ENCODE assay signal across 8 mouse cellular contexts in the genomic region with DNA sequence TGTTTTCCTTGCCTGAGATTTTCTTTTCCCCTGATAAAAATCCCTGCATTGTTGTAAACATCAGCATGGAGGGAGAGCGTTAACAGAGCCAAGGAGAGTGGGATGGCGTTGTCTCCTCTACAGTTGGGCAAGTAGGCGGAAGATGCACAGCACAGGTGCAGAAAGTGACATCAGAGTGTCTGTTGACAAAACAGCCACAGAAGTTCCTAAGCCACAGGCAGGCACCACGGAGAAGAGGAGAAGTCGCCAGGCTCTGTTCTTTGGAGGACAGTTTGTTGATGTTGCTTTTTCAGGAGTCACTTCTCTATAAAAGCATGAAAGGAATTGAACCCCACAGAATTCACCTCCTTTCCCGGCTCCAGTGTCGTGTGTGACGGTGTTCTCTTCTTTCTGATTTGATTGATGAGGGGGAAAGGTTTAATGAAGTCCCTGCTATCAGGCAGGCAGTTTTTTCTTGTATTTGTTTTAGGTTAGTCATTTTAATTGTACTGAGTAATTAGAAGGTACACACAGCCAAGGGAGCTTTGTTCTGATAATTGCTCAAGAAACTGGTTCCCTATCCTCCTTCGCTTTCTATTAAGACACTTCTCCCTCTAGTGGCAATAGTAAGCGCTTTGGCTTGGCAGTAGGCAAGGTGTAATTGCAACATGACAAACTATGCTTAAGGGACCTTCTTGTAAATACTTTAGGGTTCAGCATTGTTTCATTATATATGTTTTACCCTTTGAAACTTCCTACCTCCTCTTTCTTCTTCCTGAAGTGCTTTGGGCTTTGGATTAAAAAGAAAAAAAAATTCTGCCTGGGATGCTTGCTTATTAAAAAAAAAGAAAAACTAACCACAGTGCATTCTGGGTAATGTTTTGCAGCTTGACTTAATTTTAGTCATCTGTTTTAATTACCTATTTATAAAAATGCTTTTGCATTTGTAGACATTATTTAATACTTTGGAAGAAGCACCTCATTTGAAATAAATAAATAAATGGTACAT.
DNase-seq lines count a peak whose midpoint lies in the region; ATAC-seq and TF ChIP-seq lines count a peak whose summit lies in the region.

No protein-coding gene starts in this region.

- H3K27me3 ChIP-seq in limb, embryonic 14.5 days (ENCODE audit: control insufficient read depth, insufficient read depth, low read length): no peaks in the 10 kb centered on the region
- H3K27me3 ChIP-seq in limb, embryonic 10.5 days (ENCODE audit: low read depth, poor library complexity, severe bottlenecking): 0 out of 2 replicates have a peak, but pooled peaks cover 26% of the 10 kb centered on the region
- no peaks in the 10 kb centered on the region for H3K27me3 ChIP-seq in Patski
- no peaks in the 10 kb centered on the region for H3K27me3 ChIP-seq in forebrain, postnatal 0 days (ENCODE audit: insufficient read depth, low read length)

- POLR2A ChIA-PET in Patski (lab: Charles Lee): no interaction called here

- no peak for TF ChIP-seq POLR2A in limb, embryonic 14.5 days (IDR thresholded peaks at IDR 0.05; ENCODE audit: borderline replicate concordance, extremely low read depth, insufficient read depth, insufficient read length)

- no peak for ATAC-seq in limb, embryonic 14.5 days (ENCODE audit: low FRiP score, low read depth)
- no peak for ATAC-seq in Patski
- peak; percentile 65; the same call in 1 of the 2 replicates for ATAC-seq in forebrain, postnatal 0 days

- 47% methylated on average over 10 of the region's 10 CpGs for WGBS in limb, embryonic 14.5 days
- WGBS in limb, embryonic 10.5 days: 37% methylated on average over 10 of the region's 10 CpGs
- 27% methylated on average over 10 of the region's 10 CpGs for WGBS in forebrain, postnatal 0 days

- peak; percentile 33 for DNase-seq in limb, embryonic 14.5 days (ENCODE audit: low spot score)
- DNase-seq in limb, embryonic 10.5 days (ENCODE audit: low spot score): no peak
- DNase-seq in Patski (ENCODE audit: low read depth, low spot score): no peak
- DNase-seq in forebrain, postnatal 0 days: peak; percentile 76
- peak; percentile 69 for DNase-seq in retina, postnatal 1 day
- no peak for DNase-seq in cerebellum, postnatal 36 days
- DNase-seq in ovary, postnatal 14 days (ENCODE audit: low spot score): no peak
- DNase-seq in cerebellum, adult 11 months: no peak

- H3K9me3 ChIP-seq in limb, embryonic 14.5 days (ENCODE audit: control insufficient read depth, low read length): no peaks in the 10 kb centered on the region
- no peaks in the 10 kb centered on the region for H3K9me3 ChIP-seq in limb, embryonic 10.5 days (replicated peaks)
- H3K9me3 ChIP-seq in forebrain, postnatal 0 days (ENCODE audit: low read length): no peaks in the 10 kb centered on the region

- TF ChIP-seq CTCF in Patski (IDR thresholded peaks at IDR 0.05): peak; percentile 65
- peak; percentile 77 for TF ChIP-seq CTCF in forebrain, postnatal 0 days (IDR thresholded peaks at IDR 0.05; ENCODE audit: low read depth)

- no peak overlapping the region for H3K9ac ChIP-seq in limb, embryonic 14.5 days (ENCODE audit: low read depth, low read length, severe bottlenecking)
- no peak overlapping the region for H3K9ac ChIP-seq in forebrain, postnatal 0 days

- no peaks in the 10 kb centered on the region; the same call in 1 of the 2 replicates for H3K36me3 ChIP-seq in limb, embryonic 14.5 days (ENCODE audit: control insufficient read depth, insufficient read depth, low read length)
- no peaks in the 10 kb centered on the region for H3K36me3 ChIP-seq in limb, embryonic 10.5 days
- no peaks in the 10 kb centered on the region for H3K36me3 ChIP-seq in forebrain, postnatal 0 days (ENCODE audit: insufficient read depth)

- no peak overlapping the region for H3K4me2 ChIP-seq in limb, embryonic 14.5 days (replicated peaks; ENCODE audit: low read depth, low read length, severe bottlenecking)
- H3K4me2 ChIP-seq in forebrain, postnatal 0 days (ENCODE audit: low read depth): no peak overlapping the region

- no peak overlapping the region for H3K4me3 ChIP-seq in limb, embryonic 14.5 days (replicated peaks; ENCODE audit: low read length)
- H3K4me3 ChIP-seq in limb, embryonic 10.5 days: no peak overlapping the region
- no peak overlapping the region for H3K4me3 ChIP-seq in forebrain, postnatal 0 days (ENCODE audit: low read depth, low read length)

- H3K4me1 ChIP-seq in limb, embryonic 14.5 days (ENCODE audit: control insufficient read depth, insufficient read depth, low read length): no peaks in the 10 kb centered on the region; the same call in 1 of the 2 replicates
- H3K4me1 ChIP-seq in limb, embryonic 10.5 days: peaks cover 32% of the 10 kb centered on the region
- peaks cover 17% of the 10 kb centered on the region; the same call in 1 of the 2 replicates for H3K4me1 ChIP-seq in forebrain, postnatal 0 days (ENCODE audit: insufficient read depth)

- in situ Hi-C loops in Patski (cut with MboI; ENCODE audit: low pct_unique_long_range_greater_than_20kb): no loop called here

- CTCF ChIA-PET in Patski (lab: Charles Lee): interaction anchor here (0.8 to 1.5 kb wide), 2 partner anchors 84 to 240 kb away, joined by 3 read pairs; no protein-coding TSS in a partner anchor

- H3K27ac ChIP-seq in limb, embryonic 14.5 days (replicated peaks; ENCODE audit: low read depth, low read length): no peak overlapping the region
- H3K27ac ChIP-seq in limb, embryonic 10.5 days: no peak overlapping the region
- H3K27ac ChIP-seq in forebrain, postnatal 0 days (ENCODE audit: low read depth, low read length): 0 out of 2 replicates have a peak overlapping the region, but pooled peaks have one; percentile 15

Comparison
In these comparisons a context has a peak if more than half of its experiments do, and no peak if none do; other contexts are left out.
1. DNase-seq: peak in limb, embryonic 14.5 days (single experiment), forebrain, postnatal 0 days (single experiment) and retina, postnatal 1 day (single experiment); none in limb, embryonic 10.5 days (single experiment), Patski (single experiment), cerebellum, postnatal 36 days (0 of 2), ovary, postnatal 14 days (single experiment) and cerebellum, adult 11 months (single experiment).